Comparison of ENCODE assay signal across 9 mouse cellular contexts in the genomic region with DNA sequence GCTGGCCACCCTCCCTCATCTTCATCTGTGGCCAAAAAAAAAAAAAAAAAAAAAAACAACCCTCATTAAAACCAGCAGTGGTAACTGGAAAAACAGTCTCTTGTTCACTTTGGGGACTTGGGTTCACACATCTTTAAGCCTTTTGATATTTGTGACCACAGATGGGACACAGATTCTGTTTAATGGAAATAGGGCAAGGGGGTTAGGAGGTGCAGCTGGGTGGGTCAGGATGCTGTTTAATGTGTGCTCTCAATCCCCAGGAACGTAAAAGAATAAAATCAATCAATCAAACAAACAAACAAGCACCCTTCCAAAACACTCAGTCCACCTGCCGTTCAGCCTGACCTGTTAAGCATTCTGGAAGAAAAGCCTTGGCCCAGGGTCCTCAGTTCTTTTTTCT. TPM values are rescaled to one million over a fixed set of nuclear protein-coding genes. Genes with fewer than 3 reads are reported as not detected.
A peak's percentile ranks its signal among the peaks of the same experiment; 100 is the strongest.
DNase-seq lines count a peak whose midpoint lies in the region; ATAC-seq lines count a peak whose summit lies in the region.
"Had no signal": no experiment of that assay in that cellular context is flagged by ENCODE, and none has a peak within 500 bp of the region (broad histone marks: within the 10 kb centered on the region; RNA-seq: fewer than 3 reads in every experiment).

No protein-coding gene starts in this region.

- no peak overlapping the region for H3K4me2 ChIP-seq in kidney, embryonic 16.5 days (replicated peaks; ENCODE audit: low read depth, low read length)
- no peak overlapping the region for H3K4me2 ChIP-seq in embryonic facial prominence, embryonic 12.5 days (replicated peaks)
- H3K4me2 ChIP-seq in hindbrain, embryonic 11.5 days (replicated peaks; ENCODE audit: low read depth, low read length), result no peak overlapping the region
- H3K4me2 ChIP-seq in liver, embryonic 15.5 days, result no peak overlapping the region

- WGBS in kidney, embryonic 16.5 days, result 3% methylated on average over 2 of the region's 2 CpGs
- 10% methylated on average over 2 of the region's 2 CpGs for WGBS in embryonic facial prominence, embryonic 12.5 days
- WGBS in hindbrain, embryonic 11.5 days, result 2% methylated on average over 2 of the region's 2 CpGs
- 58% methylated on average over 2 of the region's 2 CpGs for WGBS in liver, embryonic 15.5 days (ENCODE audit: insufficient replicate concordance)

- no peaks in the 10 kb centered on the region for H3K27me3 ChIP-seq in kidney, embryonic 16.5 days (ENCODE audit: insufficient read depth, low read length)
- H3K27me3 ChIP-seq in embryonic facial prominence, embryonic 12.5 days, result no peaks in the 10 kb centered on the region
- no peaks in the 10 kb centered on the region for H3K27me3 ChIP-seq in hindbrain, embryonic 11.5 days (ENCODE audit: control insufficient read depth, insufficient read depth, low read length)
- no peaks in the 10 kb centered on the region for H3K27me3 ChIP-seq in liver, embryonic 15.5 days

- peak overlapping the region; percentile 89 for H3K27ac ChIP-seq in kidney, embryonic 16.5 days (ENCODE audit: low read length)
- H3K27ac ChIP-seq in embryonic facial prominence, embryonic 12.5 days, result peak overlapping the region; percentile 75; the same call in 1 of the 2 replicates
- peak overlapping the region; percentile 87 for H3K27ac ChIP-seq in hindbrain, embryonic 11.5 days (ENCODE audit: low read depth, low read length)
- peak overlapping the region; percentile 52; the same call in 1 of the 2 replicates for H3K27ac ChIP-seq in liver, embryonic 15.5 days (replicated peaks)

- DNase-seq in kidney, adult 8-10 months, result no peak
- DNase-seq in hindbrain, embryonic 11.5 days (ENCODE audit: low spot score), result no peak
- no peak for DNase-seq in cerebellum, postnatal 4 days (ENCODE audit: low spot score in 2 of 2)
- no peak for DNase-seq in adrenal gland, postnatal 10 days
- no peak for DNase-seq in lung, adult 18-20 months
- DNase-seq: cerebellum, postnatal 36 days had no signal

- H3K36me3 ChIP-seq in kidney, embryonic 16.5 days (ENCODE audit: insufficient read depth, low read length), result no peaks in the 10 kb centered on the region; the same call in 1 of the 2 replicates
- H3K36me3 ChIP-seq in embryonic facial prominence, embryonic 12.5 days, result no peaks in the 10 kb centered on the region
- H3K36me3 ChIP-seq in hindbrain, embryonic 11.5 days (ENCODE audit: control insufficient read depth, insufficient read depth, low read length), result peaks cover 23% of the 10 kb centered on the region
- H3K36me3 ChIP-seq in liver, embryonic 15.5 days (replicated peaks), result peaks cover 12% of the 10 kb centered on the region

- peaks cover 56% of the 10 kb centered on the region for H3K4me1 ChIP-seq in kidney, embryonic 16.5 days (ENCODE audit: insufficient read depth, low read length)
- peaks cover 25% of the 10 kb centered on the region for H3K4me1 ChIP-seq in embryonic facial prominence, embryonic 12.5 days
- H3K4me1 ChIP-seq in hindbrain, embryonic 11.5 days (replicated peaks; ENCODE audit: control insufficient read depth, insufficient read depth, low read length), result peaks cover 35% of the 10 kb centered on the region
- peaks cover 58% of the 10 kb centered on the region for H3K4me1 ChIP-seq in liver, embryonic 15.5 days (replicated peaks)

- H3K9me3 ChIP-seq in kidney, embryonic 16.5 days (ENCODE audit: low read length), result no peaks in the 10 kb centered on the region
- no peaks in the 10 kb centered on the region for H3K9me3 ChIP-seq in embryonic facial prominence, embryonic 12.5 days
- no peaks in the 10 kb centered on the region for H3K9me3 ChIP-seq in hindbrain, embryonic 11.5 days (ENCODE audit: control insufficient read depth, low read length)
- no peaks in the 10 kb centered on the region for H3K9me3 ChIP-seq in liver, embryonic 15.5 days (replicated peaks)

- no peak overlapping the region for H3K9ac ChIP-seq in kidney, embryonic 16.5 days (replicated peaks; ENCODE audit: low read length)
- H3K9ac ChIP-seq in embryonic facial prominence, embryonic 12.5 days, result no peak overlapping the region
- no peak overlapping the region for H3K9ac ChIP-seq in hindbrain, embryonic 11.5 days (ENCODE audit: low read depth, low read length)
- H3K9ac ChIP-seq in liver, embryonic 15.5 days, result no peak overlapping the region

- no peak overlapping the region for H3K4me3 ChIP-seq in kidney, embryonic 16.5 days (ENCODE audit: low read length)
- H3K4me3 ChIP-seq in embryonic facial prominence, embryonic 12.5 days, result no peak overlapping the region
- H3K4me3 ChIP-seq in hindbrain, embryonic 11.5 days (ENCODE audit: low read depth, low read length), result no peak overlapping the region
- no peak overlapping the region for H3K4me3 ChIP-seq in liver, embryonic 15.5 days (replicated peaks)

- no peak for ATAC-seq in kidney, embryonic 16.5 days (ENCODE audit: low FRiP score, low TSS enrichment)
- no peak for ATAC-seq in embryonic facial prominence, embryonic 12.5 days (ENCODE audit: insufficient number of reproducible peaks, insufficient read depth, low FRiP score, low TSS enrichment)
- ATAC-seq in hindbrain, embryonic 11.5 days (ENCODE audit: low FRiP score), result peak; percentile 30; the same call in 1 of the 2 replicates
- no peak for ATAC-seq in liver, embryonic 15.5 days (ENCODE audit: insufficient read depth)

RNA-seq across cellular contexts. Expression of gene Nuak2, which starts 17.3 kb away (rescaled TPM):
- 4.3 and 5.5 TPM in 2 replicates for polyA plus RNA-seq in kidney, embryonic 16.5 days (2015; fragmentation: Nextera tagmentation; extraction: Ambion mirVana)
- polyA plus RNA-seq in embryonic facial prominence, embryonic 12.5 days (2016; fragmentation: Nextera tagmentation; extraction: Ambion mirVana), result 6.3 TPM in 2 replicates
- polyA plus RNA-seq in hindbrain, embryonic 11.5 days (2014; fragmentation: Nextera tagmentation; extraction: Ambion mirVana), result 33.1 and 39.3 TPM in 2 replicates
- 3.1 and 3.6 TPM in 2 replicates for polyA plus RNA-seq in liver, embryonic 15.5 days (2015; fragmentation: Nextera tagmentation; extraction: Ambion mirVana)
- total RNA-seq in adrenal gland, postnatal 10 days (2021), result 1 to 10 TPM; 3.4 to 3.9 TPM

RNA-seq across cellular contexts. Expression of gene Klhdc8a, which starts 34.8 kb away (rescaled TPM):
- polyA plus RNA-seq in kidney, embryonic 16.5 days (2015; fragmentation: Nextera tagmentation; extraction: Ambion mirVana), result 1.8 and 2.1 TPM in 2 replicates
- 0.47 and 0.87 TPM in 2 replicates for polyA plus RNA-seq in embryonic facial prominence, embryonic 12.5 days (2016; fragmentation: Nextera tagmentation; extraction: Ambion mirVana)
- polyA plus RNA-seq in hindbrain, embryonic 11.5 days (2014; fragmentation: Nextera tagmentation; extraction: Ambion mirVana), result 2.9 and 3.0 TPM in 2 replicates
- 0.07 and 0.08 TPM in 2 replicates for polyA plus RNA-seq in liver, embryonic 15.5 days (2015; fragmentation: Nextera tagmentation; extraction: Ambion mirVana)
- total RNA-seq in adrenal gland, postnatal 10 days (2021), result 10 to 100 TPM; 56.5 to 69.6 TPM

RNA-seq across cellular contexts. Expression of gene Tmcc2, which starts 57.9 kb away (rescaled TPM):
- polyA plus RNA-seq in kidney, embryonic 16.5 days (2015; fragmentation: Nextera tagmentation; extraction: Ambion mirVana), result 8.3 and 8.6 TPM in 2 replicates
- polyA plus RNA-seq in embryonic facial prominence, embryonic 12.5 days (2016; fragmentation: Nextera tagmentation; extraction: Ambion mirVana), result 22.0 and 22.1 TPM in 2 replicates
- 12.0 and 14.1 TPM in 2 replicates for polyA plus RNA-seq in hindbrain, embryonic 11.5 days (2014; fragmentation: Nextera tagmentation; extraction: Ambion mirVana)
- polyA plus RNA-seq in liver, embryonic 15.5 days (2015; fragmentation: Nextera tagmentation; extraction: Ambion mirVana), result 598 and 710 TPM in 2 replicates
- total RNA-seq in adrenal gland, postnatal 10 days (2021), result 10 to 100 TPM; 15.2 to 30.9 TPM

Comparison
In these comparisons a context has a peak if more than half of its experiments do, and no peak if none do; other contexts are left out.
1. RNA of gene Tmcc2, which starts 57.9 kb away (polyA plus RNA-seq): 598 to 710 TPM in liver, embryonic 15.5 days; 22.0 to 22.1 TPM in embryonic facial prominence, embryonic 12.5 days, 12.0 to 14.1 TPM in hindbrain, embryonic 11.5 days and 8.3 to 8.6 TPM in kidney, embryonic 16.5 days; every median in the first group is over 10 times any median in the second.
2. Peak in every context shown above with its lines, with median percentiles within 50 percentile points of each other: H3K27ac ChIP-seq.